Mouse (Mus musculus): Measurements from ENCODE around the gene Glipr1l2. TPM values are rescaled to one million over a fixed set of nuclear protein-coding genes. Genes with fewer than 3 reads are reported as not detected.
A peak's percentile ranks its signal among the peaks of the same experiment; 100 is the strongest.

The Glipr1l2 gene
- polyA plus RNA-seq, 1 experiment from 2014 or later = not detected

- Histone ChIP-seq H3K27ac (no peak overlapping the region), H3K4me1 (no peaks in the 10 kb centered on the region), H3K4me3 (peak overlapping the region; percentile 39), H3K27me3 (ENCODE audit: insufficient read depth, poor library complexity, severe bottlenecking) (no peaks in the 10 kb centered on the region), H3K36me3 (no peaks in the 10 kb centered on the region), H3K9me3 (no peaks in the 10 kb centered on the region)
- 17% methylated on average over 9 of the region's 9 CpGs for WGBS
- DNase-seq (ENCODE audit: low spot score) = peak; percentile 86
These were observed 55.1 kb downstream of the Glipr1l2 start for GRCm38 (mm10) chr10:112138050-112138870.

DNA sequence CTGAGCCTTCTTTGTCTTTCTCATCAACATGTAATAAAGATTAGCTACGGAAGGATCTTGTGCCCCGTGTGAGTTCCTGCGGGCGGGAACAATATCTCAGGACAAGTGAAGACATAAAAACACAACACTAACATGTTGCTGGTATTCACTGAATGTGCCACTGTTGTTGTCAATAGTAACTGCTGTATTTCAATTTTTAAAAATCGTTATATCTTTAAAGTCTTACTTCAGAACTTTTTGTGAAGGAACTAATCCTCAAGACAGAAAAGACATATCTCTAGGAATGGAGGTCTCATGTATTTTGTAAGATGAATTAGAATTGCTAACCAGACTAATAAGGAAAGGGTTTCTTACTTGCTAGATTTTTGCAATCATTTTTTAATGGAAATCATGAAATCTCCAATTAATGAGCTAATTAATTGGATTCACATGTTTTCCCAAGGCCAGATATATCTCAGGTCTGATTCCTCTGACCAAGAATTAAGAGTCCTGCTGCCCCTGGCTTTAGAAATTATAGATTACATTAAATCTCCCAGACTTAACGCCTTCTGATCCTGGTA lies 55.8 kb downstream of the Glipr1l2 start:
- DNase-seq (ENCODE audit: low spot score) = no peak
- Histone ChIP-seq H3K9me3 (no peaks in the 10 kb centered on the region), H3K27me3 (ENCODE audit: insufficient read depth, poor library complexity, severe bottlenecking) (no peaks in the 10 kb centered on the region), H3K4me1 (no peaks in the 10 kb centered on the region), H3K4me3 (peak overlapping the region; percentile 39), H3K36me3 (no peaks in the 10 kb centered on the region), H3K27ac (no peak overlapping the region)
- 42% methylated on average over 6 of the region's 6 CpGs for WGBS

DNA sequence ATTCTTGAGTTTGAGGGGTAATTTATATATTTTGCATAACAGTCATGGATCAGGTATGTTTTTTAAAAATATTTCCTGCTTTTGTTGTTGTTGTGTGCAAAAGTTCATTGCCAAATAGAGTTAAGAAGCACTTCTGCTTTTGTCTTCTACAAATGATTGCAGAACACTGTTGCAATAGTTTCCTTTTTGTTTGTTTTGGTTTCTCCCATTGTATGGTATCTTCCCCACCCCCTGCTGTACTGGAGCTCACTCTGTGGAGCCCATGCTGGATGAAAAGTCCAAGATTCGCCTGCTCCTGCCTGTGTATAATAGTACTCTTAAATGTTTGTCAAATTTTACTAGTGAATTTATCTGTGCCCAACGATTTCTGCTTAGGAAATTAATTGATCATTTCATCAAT lies 56.7 kb downstream of the Glipr1l2 start:
- WGBS = 50% methylated on average over 2 of the region's 2 CpGs
- no peak for DNase-seq (ENCODE audit: low spot score)
- Histone ChIP-seq H3K4me3 (no peak overlapping the region), H3K4me1 (no peaks in the 10 kb centered on the region), H3K36me3 (no peaks in the 10 kb centered on the region), H3K9me3 (no peaks in the 10 kb centered on the region), H3K27me3 (ENCODE audit: insufficient read depth, poor library complexity, severe bottlenecking) (no peaks in the 10 kb centered on the region), H3K27ac (no peak overlapping the region)

Other genes starting within 250 kb of the Glipr1l2 start
- 34.9 and 41.0 TPM in 2 replicates for gene Krr1, start 110.7 kb upstream of the Glipr1l2 start, polyA plus RNA-seq (2016; fragmentation: Nextera tagmentation; extraction: Ambion mirVana)
- gene Glipr1, start 80.7 kb upstream of the Glipr1l2 start, polyA plus RNA-seq (2016; fragmentation: Nextera tagmentation; extraction: Ambion mirVana) = 0.71 and 1.6 TPM in 2 replicates
- not detected in 2 replicates for gene Glipr1l1, start 23.2 kb upstream of the Glipr1l2 start, polyA plus RNA-seq (2016; fragmentation: Nextera tagmentation; extraction: Ambion mirVana)
- not detected in 2 replicates for gene Glipr1l3, start 77.0 kb downstream of the Glipr1l2 start, polyA plus RNA-seq (2016; fragmentation: Nextera tagmentation; extraction: Ambion mirVana)
- gene Caps2, start 80.3 kb downstream of the Glipr1l2 start, polyA plus RNA-seq (2016; fragmentation: Nextera tagmentation; extraction: Ambion mirVana) = 0.21 and 0.23 TPM in 2 replicates
- 0.50 and 0.64 TPM in 2 replicates for gene Kcnc2, start 187.8 kb downstream of the Glipr1l2 start, polyA plus RNA-seq (2016; fragmentation: Nextera tagmentation; extraction: Ambion mirVana)